In the genomic region with DNA sequence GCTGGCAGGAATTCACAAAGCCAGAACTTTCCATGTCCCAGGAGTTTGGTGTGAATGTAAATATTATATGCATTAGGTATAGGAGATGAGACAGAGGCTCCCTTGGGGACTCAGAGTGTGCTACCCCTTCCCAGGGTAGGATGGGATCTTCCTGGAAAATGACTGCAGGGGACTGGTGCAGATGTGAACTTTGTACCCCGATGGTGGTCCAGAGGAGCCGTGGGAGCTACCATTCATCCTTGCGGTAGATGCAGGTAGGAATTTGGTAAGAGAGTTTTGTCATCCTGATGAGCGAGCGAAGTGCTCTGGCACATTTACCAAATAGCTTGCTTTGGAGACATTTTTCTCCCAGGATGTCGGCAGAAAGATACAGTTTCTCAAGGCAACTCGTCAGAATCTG, we compare ENCODE assay signal across 14 mouse cellular contexts. TPM values are rescaled to one million over a fixed set of nuclear protein-coding genes. Genes with fewer than 3 reads are reported as not detected.
DNase-seq lines count a peak whose midpoint lies in the region; ATAC-seq and TF ChIP-seq lines count a peak whose summit lies in the region.
"Had no signal": no experiment of that assay in that cellular context is flagged by ENCODE, and none has a peak within 500 bp of the region (broad histone marks: within the 10 kb centered on the region; RNA-seq: fewer than 3 reads in every experiment).

No protein-coding gene starts in this region.

- H3K4me2 ChIP-seq in forebrain, embryonic 15.5 days (replicated peaks), result peak overlapping the region; percentile 62
- H3K4me2 ChIP-seq in kidney, postnatal 0 days (ENCODE audit: low read length), result peak overlapping the region; percentile 41
- H3K4me2 ChIP-seq in CH12.LX (ENCODE audit: insufficient read depth, low read depth, poor library complexity, severe bottlenecking), result peak overlapping the region; percentile 7; the same call in 1 of the 2 replicates
- peak overlapping the region; percentile 74 for H3K4me2 ChIP-seq in hindbrain, postnatal 0 days (ENCODE audit: low read depth, low read length)
- H3K4me2 ChIP-seq: liver, embryonic 12.5 days had no signal

- WGBS in forebrain, embryonic 15.5 days, result 73% methylated on average over 7 of the region's 7 CpGs
- 91% methylated on average over 7 of the region's 7 CpGs for WGBS in forebrain, embryonic 10.5 days
- 70% methylated on average over 7 of the region's 7 CpGs for whole genome bisulfite sequencing in kidney, postnatal 0 days
- 54% methylated on average over 7 of the region's 7 CpGs for WGBS in hindbrain, postnatal 0 days

- in situ Hi-C loops in CH12.LX (cut with MboI; ENCODE audit: low pct_ligation_motif_present, low pct_unique_long_range_greater_than_20kb, low sequenced_read_pairs), result no loop called here

- TF ChIP-seq EP300 in CH12.LX (IDR thresholded peaks at IDR 0.05; ENCODE audit: low read length), result no peak

- no peak for TF ChIP-seq CTCF in kidney, postnatal 0 days (IDR thresholded peaks at IDR 0.05; ENCODE audit: low read depth)
- TF ChIP-seq CTCF in CH12.LX (conservative IDR thresholded peaks at IDR 0.05 in 1 of 2, IDR thresholded peaks at IDR 0.05 in 1 of 2; ENCODE audit: low read depth in 2 of 2, low read length in 2 of 2), result no peak
- no peak for TF ChIP-seq CTCF in hindbrain, postnatal 0 days (IDR thresholded peaks at IDR 0.05; ENCODE audit: low read depth)

- peak overlapping the region; percentile 98; the same call in 1 of the 2 replicates for H3K27ac ChIP-seq in forebrain, embryonic 15.5 days (replicated peaks)
- H3K27ac ChIP-seq in forebrain, embryonic 10.5 days, result no peak overlapping the region
- H3K27ac ChIP-seq in kidney, postnatal 0 days, result no peak overlapping the region
- H3K27ac ChIP-seq in CH12.LX (ENCODE audit: insufficient read depth, low read depth), result no peak overlapping the region
- H3K27ac ChIP-seq in hindbrain, postnatal 0 days, result peak overlapping the region; percentile 91; the same call in 1 of the 2 replicates
- H3K27ac ChIP-seq: embryonic facial prominence, embryonic 15.5 days; liver, embryonic 12.5 days had no signal

- no peaks in the 10 kb centered on the region for H3K79me2 ChIP-seq in CH12.LX (replicated peaks; ENCODE audit: control insufficient read depth, extremely low read depth, insufficient read depth, poor library complexity, severe bottlenecking)

- H3K9ac ChIP-seq in forebrain, embryonic 15.5 days (replicated peaks), result peak overlapping the region; percentile 32
- H3K9ac ChIP-seq in kidney, postnatal 0 days (ENCODE audit: low read depth, low read length), result no peak overlapping the region
- H3K9ac ChIP-seq in CH12.LX (ENCODE audit: insufficient read depth, low read depth), result no peak overlapping the region
- H3K9ac ChIP-seq in hindbrain, postnatal 0 days (replicated peaks; ENCODE audit: low read length), result peak overlapping the region; percentile 49
- H3K9ac ChIP-seq: liver, embryonic 12.5 days had no signal

- no peak for TF ChIP-seq POLR2A in CH12.LX (IDR thresholded peaks at IDR 0.05; ENCODE audit: low read depth, low read length)

- peaks cover 7% of the 10 kb centered on the region; the same call in 1 of the 2 replicates for H3K36me3 ChIP-seq in forebrain, embryonic 15.5 days
- no peaks in the 10 kb centered on the region for H3K36me3 ChIP-seq in forebrain, embryonic 10.5 days (replicated peaks)
- H3K36me3 ChIP-seq in kidney, postnatal 0 days (ENCODE audit: insufficient read depth, low read length), result 0 out of 2 replicates have a peak, but pooled peaks cover 6% of the 10 kb centered on the region
- no peaks in the 10 kb centered on the region for H3K36me3 ChIP-seq in CH12.LX (replicated peaks in 1 of 2; ENCODE audit: control insufficient read depth in 1 of 2, insufficient read depth in 1 of 2, low read length in 1 of 2)
- no peaks in the 10 kb centered on the region for H3K36me3 ChIP-seq in hindbrain, postnatal 0 days (ENCODE audit: insufficient read depth, low read length)
- H3K36me3 ChIP-seq: liver, embryonic 12.5 days had no signal

- TF ChIP-seq RAD21 in CH12.LX (IDR thresholded peaks at IDR 0.05; ENCODE audit: low read depth, low read length), result no peak

- ATAC-seq in forebrain, embryonic 15.5 days (replicated peaks), result no peak
- no peak for ATAC-seq in kidney, postnatal 0 days (replicated peaks; ENCODE audit: low FRiP score, low read depth)
- ATAC-seq in hindbrain, postnatal 0 days, result no peak
- ATAC-seq: inflammation-experienced regulatory T-cells, adult 6 months; liver, embryonic 12.5 days; Patski had no signal

- H3K4me3 ChIP-seq in forebrain, embryonic 15.5 days, result peak overlapping the region; percentile 77
- H3K4me3 ChIP-seq in forebrain, embryonic 10.5 days, result no peak overlapping the region
- no peak overlapping the region for H3K4me3 ChIP-seq in kidney, postnatal 0 days (replicated peaks; ENCODE audit: low read depth, low read length)
- H3K4me3 ChIP-seq in CH12.LX (replicated peaks in 1 of 3; ENCODE audit: low read depth in 2 of 3, low read length in 2 of 3, poor library complexity in 1 of 3), result no peak overlapping the region
- peak overlapping the region; percentile 94 for H3K4me3 ChIP-seq in hindbrain, postnatal 0 days (ENCODE audit: low read length)
- H3K4me3 ChIP-seq: liver, embryonic 12.5 days had no signal

- H3K4me1 ChIP-seq in forebrain, embryonic 15.5 days, result peaks cover 66% of the 10 kb centered on the region
- peaks cover 17% of the 10 kb centered on the region for H3K4me1 ChIP-seq in forebrain, embryonic 10.5 days
- H3K4me1 ChIP-seq in kidney, postnatal 0 days (replicated peaks; ENCODE audit: insufficient read depth, low read length), result peaks cover 26% of the 10 kb centered on the region
- peaks cover 5 to 36% of the 10 kb centered on the region in 2 experiments for H3K4me1 ChIP-seq in CH12.LX (ENCODE audit: control insufficient read depth in 1 of 2, insufficient read depth in 2 of 2)
- H3K4me1 ChIP-seq in hindbrain, postnatal 0 days (ENCODE audit: insufficient read depth, low read length), result peaks cover 21% of the 10 kb centered on the region; the same call in 1 of the 2 replicates
- H3K4me1 ChIP-seq: liver, embryonic 12.5 days had no signal

- dilution Hi-C loops in CH12.LX (cut with MboI; ENCODE audit: extremely low pct_ligation_motif_present, extremely low pct_unique_long_range_greater_than_20kb, low sequenced_read_pairs), result no loop called here

- no peaks in the 10 kb centered on the region for H3K9me3 ChIP-seq in forebrain, embryonic 15.5 days
- H3K9me3 ChIP-seq in forebrain, embryonic 10.5 days, result no peaks in the 10 kb centered on the region
- no peaks in the 10 kb centered on the region for H3K9me3 ChIP-seq in kidney, postnatal 0 days (replicated peaks; ENCODE audit: low read length)
- peaks cover 14% of the 10 kb centered on the region for H3K9me3 ChIP-seq in CH12.LX (replicated peaks; ENCODE audit: low read length)
- H3K9me3 ChIP-seq in hindbrain, postnatal 0 days (ENCODE audit: low read length), result no peaks in the 10 kb centered on the region
- H3K9me3 ChIP-seq: embryonic facial prominence, embryonic 15.5 days; liver, embryonic 12.5 days had no signal

- no peaks in the 10 kb centered on the region for H3K27me3 ChIP-seq in forebrain, embryonic 15.5 days
- peaks cover 99% of the 10 kb centered on the region for H3K27me3 ChIP-seq in forebrain, embryonic 10.5 days (ENCODE audit: poor library complexity, severe bottlenecking)
- H3K27me3 ChIP-seq in kidney, postnatal 0 days (ENCODE audit: insufficient read depth, low read length), result no peaks in the 10 kb centered on the region
- no peaks in the 10 kb centered on the region for H3K27me3 ChIP-seq in CH12.LX (replicated peaks)
- H3K27me3 ChIP-seq in hindbrain, postnatal 0 days (ENCODE audit: insufficient read depth, low read length), result no peaks in the 10 kb centered on the region
- H3K27me3 ChIP-seq: embryonic facial prominence, embryonic 15.5 days; Patski had no signal

- DNase-seq in forebrain, embryonic 10.5 days (ENCODE audit: extremely low spot score, low spot score), result no peak
- DNase-seq in kidney, postnatal 0 days (ENCODE audit: low spot score), result no peak
- DNase-seq in kidney, postnatal 4 days, result no peak
- no peak for DNase-seq in CH12.LX (ENCODE audit: extremely low read depth)
- DNase-seq in hindbrain, postnatal 0 days (ENCODE audit: low spot score), result no peak
- DNase-seq in urinary bladder, postnatal 36 days (ENCODE audit: low spot score in 2 of 2), result no peak
- no peak for DNase-seq in left cerebral cortex, adult 18-20 months (ENCODE audit: low spot score in 2 of 2)
- DNase-seq: B cell, adult 2 months; gastrocnemius, postnatal 25 days had no signal

TF ChIP-seq in CH12.LX, 34 proteins besides CTCF, POLR2A, EP300 and RAD21:
- no peak for TF ChIP-seq ETS1 (conservative IDR thresholded peaks at IDR 0.05; ENCODE audit: low read depth, low read length)
- no peak for TF ChIP-seq BHLHE40 (IDR thresholded peaks at IDR 0.05; ENCODE audit: low read depth, low read length)
- no peak for TF ChIP-seq JUND (conservative IDR thresholded peaks at IDR 0.05; ENCODE audit: low read depth, low read length)
- no peak for TF ChIP-seq USF2 (conservative IDR thresholded peaks at IDR 0.05; ENCODE audit: low read depth, low read length)
- TF ChIP-seq NRF1 (IDR thresholded peaks at IDR 0.05; ENCODE audit: low read depth, low read length), result no peak
- TF ChIP-seq HCFC1 (IDR thresholded peaks at IDR 0.05; ENCODE audit: low read depth, low read length), result no peak
- no peak for TF ChIP-seq SIN3A (IDR thresholded peaks at IDR 0.05; ENCODE audit: low read length)
- TF ChIP-seq NELFE (IDR thresholded peaks at IDR 0.05; ENCODE audit: low read depth, low read length), result no peak
- TF ChIP-seq USF1 (IDR thresholded peaks at IDR 0.05; ENCODE audit: low read depth, low read length), result no peak
- no peak for TF ChIP-seq TBP (conservative IDR thresholded peaks at IDR 0.05; ENCODE audit: low read depth, low read length)
- no peak for TF ChIP-seq MYC (IDR thresholded peaks at IDR 0.05; ENCODE audit: low read depth, low read length)
- TF ChIP-seq ZMIZ1 (IDR thresholded peaks at IDR 0.05; ENCODE audit: low read depth, low read length), result no peak
- TF ChIP-seq PAX5 (IDR thresholded peaks at IDR 0.05; ENCODE audit: low read length), result no peak
- no peak for TF ChIP-seq ZC3H11A (IDR thresholded peaks at IDR 0.05; ENCODE audit: low read depth, low read length)
- no peak for TF ChIP-seq GABPA (IDR thresholded peaks at IDR 0.05; ENCODE audit: insufficient replicate concordance, low read depth, low read length)
- TF ChIP-seq UBTF (IDR thresholded peaks at IDR 0.05; ENCODE audit: low read depth, low read length), result no peak

RNA-seq across cellular contexts. Expression of gene Ppara, which starts 59.7 kb away (rescaled TPM):
- 1.4 and 1.5 TPM in 2 replicates for polyA plus RNA-seq in forebrain, embryonic 15.5 days (2015; fragmentation: Nextera tagmentation; extraction: Ambion mirVana)
- 0.11 and 0.20 TPM in 2 replicates for polyA plus RNA-seq in forebrain, embryonic 10.5 days (2016; fragmentation: Nextera tagmentation; extraction: Ambion mirVana)
- 10.9 and 12.0 TPM in 2 replicates for polyA plus RNA-seq in kidney, postnatal 0 days (2015; fragmentation: Nextera tagmentation; extraction: Ambion mirVana)
- total RNA-seq in CH12.LX (2012; rRNA removed) (not detected in 2 replicates), CH12.LX (2014; rRNA removed) (not detected in 2 replicates)
- polyA plus RNA-seq in CH12.LX (2012; ENCODE audit: insufficient read length, low read depth), result not detected in 2 replicates
- 1.2 and 6.6 TPM in 2 replicates for total RNA-seq in hindbrain, postnatal 0 days (2014; rRNA removed)
- 1.9 and 2.7 TPM in 2 replicates for polyA plus RNA-seq in hindbrain, postnatal 0 days (2015; fragmentation: Nextera tagmentation; extraction: Ambion mirVana)
- 1 to 10 TPM; 3.2 to 4.1 TPM for total RNA-seq in left cerebral cortex, adult 18-20 months (2021)
- polyA plus RNA-seq: inflammation-experienced regulatory T-cells, adult 6 months had no signal

Comparison
In these comparisons a context has a peak if more than half of its experiments do, and no peak if none do; other contexts are left out.
1. H3K27ac ChIP-seq: peak in forebrain, embryonic 15.5 days (single experiment) and hindbrain, postnatal 0 days (single experiment); none in forebrain, embryonic 10.5 days (single experiment), kidney, postnatal 0 days (single experiment) and CH12.LX (single experiment).
2. H3K4me3 ChIP-seq: peak in forebrain, embryonic 15.5 days (single experiment) and hindbrain, postnatal 0 days (single experiment); none in forebrain, embryonic 10.5 days (single experiment), kidney, postnatal 0 days (single experiment) and CH12.LX (0 of 3).
3. H3K4me2 ChIP-seq: peak in every context shown above with its lines; median percentile 74 in hindbrain, postnatal 0 days; 62 in forebrain, embryonic 15.5 days; 41 in kidney, postnatal 0 days; 7 in CH12.LX.
4. H3K9ac ChIP-seq: peak in forebrain, embryonic 15.5 days (single experiment) and hindbrain, postnatal 0 days (single experiment); none in kidney, postnatal 0 days (single experiment) and CH12.LX (single experiment).